Mouse (Mus musculus) left cerebral cortex, postnatal 14 days (tissue): ENCODE measurements at regions not wholly inside any gene's neighbourhood (a gene's known extent, or its start where the extent isn't known, plus 50 kb on each side); places are given as distances from the start of the nearest gene placed in this dataset.

Experiments
- DNase-seq, 2 experiments: peaks; one replicate each; pipeline ENCODE4 v3.0.0; 2021 to 2022; ENCODE audit warnings: low spot score in 2 of 2, mixed read lengths in 1 of 2
- intact Hi-C: fragments of 180-260 bp; cut with DNase I; formaldehyde crosslinking; loops from one replicate; pipeline ENCODE4 v1.15.1; 2025

DNA sequence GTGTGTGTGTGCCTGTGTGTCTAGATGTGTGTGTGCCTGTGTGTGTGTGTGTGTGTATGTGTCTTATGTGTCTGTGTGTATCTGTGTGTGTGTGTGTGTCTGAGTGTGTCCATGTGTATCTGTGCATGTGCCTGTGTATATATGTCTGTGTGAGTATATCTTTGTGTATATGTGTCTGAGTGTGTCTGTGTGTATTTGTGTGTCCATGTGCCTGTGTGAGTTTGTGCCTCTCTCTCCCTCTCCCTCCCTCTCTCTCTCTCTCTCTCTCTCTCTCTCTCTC, 234.7 kb downstream of the Cd83 start:
- intact Hi-C loops = no loop called here
- no peak for DNase-seq

DNA sequence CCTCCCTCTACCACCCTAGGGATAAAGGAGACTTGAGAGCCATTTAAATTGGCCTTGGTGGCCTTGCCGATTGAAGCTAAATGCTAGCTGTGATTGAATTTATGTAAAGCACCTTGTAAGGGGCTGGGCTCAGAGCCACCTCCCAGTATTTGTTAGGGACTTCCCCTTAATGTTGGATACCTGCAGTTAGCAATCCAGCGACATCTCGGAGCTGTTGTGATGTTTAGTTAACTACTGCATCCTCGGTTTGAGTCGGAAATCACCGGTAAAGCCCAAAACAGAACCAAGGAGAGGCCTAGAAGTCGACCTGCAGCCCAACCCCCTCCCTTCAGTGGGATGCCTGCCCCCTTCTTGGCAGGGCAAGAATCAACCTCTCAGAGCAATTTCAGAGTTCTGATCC, 236.3 kb downstream of the Cd83 start:
- intact Hi-C loops = no loop called here
- no peak for DNase-seq

DNA sequence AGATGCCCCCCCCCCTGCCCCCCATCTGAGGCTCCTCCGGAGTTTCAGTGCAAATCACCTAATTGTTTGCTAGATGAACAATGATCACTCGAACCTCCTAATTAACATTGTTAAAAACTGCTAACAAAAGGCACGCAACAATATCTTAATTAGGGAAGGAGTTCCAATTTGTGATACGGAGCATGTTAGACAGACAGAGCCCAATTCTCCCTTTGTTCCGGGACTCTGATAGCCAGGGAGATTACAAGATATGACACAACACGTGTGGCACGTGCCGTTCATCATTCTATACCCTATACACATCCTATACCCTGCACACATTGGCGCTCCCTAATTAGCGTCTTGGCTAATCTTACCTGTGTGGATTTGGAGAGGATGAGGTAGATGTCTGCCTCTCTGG, 237.5 kb downstream of the Cd83 start:
- no peak for DNase-seq
- intact Hi-C loops = no loop called here

DNA sequence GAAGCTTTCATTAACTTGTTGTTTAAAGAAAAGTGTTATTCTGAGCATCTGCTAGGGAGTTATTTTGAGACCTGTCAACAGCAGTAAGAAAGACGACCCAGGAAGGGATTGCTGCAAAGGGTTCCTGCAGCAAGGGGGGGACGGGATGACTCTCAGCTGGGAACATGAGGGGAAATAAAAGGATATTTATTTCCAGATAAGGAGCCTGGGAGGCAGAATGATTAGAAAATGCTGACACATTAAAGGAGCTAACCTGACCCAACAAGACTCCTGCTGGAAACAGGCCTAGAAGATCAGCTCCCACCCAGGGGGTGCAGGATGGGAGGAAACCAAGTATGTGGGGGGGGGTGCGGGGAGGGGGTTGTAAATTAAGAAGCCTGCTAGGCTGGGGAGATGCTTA, 240.0 kb downstream of the Cd83 start:
- DNase-seq = no peak
- intact Hi-C loops = no loop called here

DNA sequence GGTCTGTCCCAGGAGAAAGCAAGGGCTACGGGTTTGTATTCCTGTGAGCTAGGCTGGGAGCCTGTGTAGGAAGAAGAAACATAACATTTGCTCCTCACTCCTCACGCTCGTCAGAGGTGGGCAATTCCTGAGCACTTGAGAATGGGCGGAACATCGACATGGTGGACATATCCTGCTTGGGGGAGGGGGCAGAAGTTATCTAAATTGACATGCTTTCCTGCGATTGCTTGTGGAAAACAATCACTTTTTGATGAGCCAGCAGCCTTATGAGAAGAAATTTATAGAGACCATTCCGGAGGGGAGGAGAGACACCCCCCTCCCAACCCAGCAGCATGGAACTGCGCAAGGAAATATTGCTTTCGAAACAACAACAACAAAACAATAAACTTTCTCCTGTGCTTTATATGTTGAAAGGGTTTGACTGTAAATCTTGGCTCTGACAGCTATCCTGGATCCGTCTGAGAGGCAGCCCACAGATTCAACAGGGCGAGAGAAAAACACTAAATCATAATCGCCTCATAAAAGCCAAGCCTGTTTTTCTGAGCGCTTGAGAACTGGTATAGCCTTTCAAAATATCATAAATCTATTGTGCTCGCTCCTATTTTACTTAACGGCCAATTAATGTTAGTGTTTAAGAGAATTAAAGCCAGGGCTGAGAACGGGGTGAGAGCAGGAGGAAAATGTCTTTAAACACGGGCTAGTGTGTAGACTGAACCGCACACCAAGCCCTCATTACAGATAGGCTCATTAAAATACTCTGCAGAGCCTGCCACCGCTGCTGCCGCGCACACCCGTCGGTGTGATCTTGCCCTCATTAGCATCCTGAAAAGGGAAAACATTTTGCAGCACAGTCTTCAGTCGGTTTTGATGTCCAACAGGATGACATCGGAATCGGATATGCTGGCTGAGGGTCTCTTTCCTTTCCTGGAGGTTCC, 242.0 kb downstream of the Cd83 start:
- intact Hi-C loops = no loop called here
- DNase-seq = no peak

DNA sequence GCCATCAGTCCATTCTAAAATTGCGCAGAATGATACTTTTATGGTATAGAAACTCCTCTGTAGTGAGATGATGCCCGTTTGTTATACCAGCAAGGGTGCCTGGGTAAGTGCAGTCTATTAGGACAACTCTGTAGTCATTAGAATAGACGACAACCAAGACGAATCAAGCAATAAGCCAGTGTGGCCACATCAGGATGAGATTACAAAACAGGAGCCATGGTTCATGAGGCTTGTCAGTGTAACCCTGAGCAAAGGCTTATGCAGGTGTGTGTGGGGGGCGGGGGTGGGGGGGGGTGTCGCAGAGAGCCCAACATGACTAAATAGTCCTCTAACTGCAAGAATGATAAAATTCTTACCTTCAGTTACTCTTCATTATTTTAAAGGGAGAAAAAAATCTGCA, 243.5 kb downstream of the Cd83 start:
- DNase-seq = no peak
- intact Hi-C loops = no loop called here

DNA sequence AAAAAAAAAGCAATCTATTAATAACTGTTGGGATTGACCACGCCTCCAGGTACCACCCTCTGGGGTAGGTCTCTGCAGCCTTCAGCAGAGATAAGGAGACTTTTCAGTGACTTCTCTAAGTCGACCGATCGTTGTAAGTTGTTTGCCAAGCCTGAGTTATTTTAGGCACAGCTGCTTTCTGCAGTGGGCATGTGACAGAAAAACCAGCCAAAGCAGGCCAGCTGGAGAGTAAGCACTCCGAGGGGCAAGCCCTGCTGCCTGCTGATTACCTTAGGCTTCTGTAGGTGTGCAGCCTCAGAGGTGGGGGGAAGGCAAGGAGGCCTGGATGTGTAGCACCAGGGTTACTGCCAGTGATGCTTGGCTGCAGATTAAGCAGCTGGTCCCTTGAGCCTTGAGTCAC, 246.0 kb downstream of the Cd83 start:
- peak in 1 of 2 experiments; percentile 37 for DNase-seq
- intact Hi-C loops = no loop called here

DNA sequence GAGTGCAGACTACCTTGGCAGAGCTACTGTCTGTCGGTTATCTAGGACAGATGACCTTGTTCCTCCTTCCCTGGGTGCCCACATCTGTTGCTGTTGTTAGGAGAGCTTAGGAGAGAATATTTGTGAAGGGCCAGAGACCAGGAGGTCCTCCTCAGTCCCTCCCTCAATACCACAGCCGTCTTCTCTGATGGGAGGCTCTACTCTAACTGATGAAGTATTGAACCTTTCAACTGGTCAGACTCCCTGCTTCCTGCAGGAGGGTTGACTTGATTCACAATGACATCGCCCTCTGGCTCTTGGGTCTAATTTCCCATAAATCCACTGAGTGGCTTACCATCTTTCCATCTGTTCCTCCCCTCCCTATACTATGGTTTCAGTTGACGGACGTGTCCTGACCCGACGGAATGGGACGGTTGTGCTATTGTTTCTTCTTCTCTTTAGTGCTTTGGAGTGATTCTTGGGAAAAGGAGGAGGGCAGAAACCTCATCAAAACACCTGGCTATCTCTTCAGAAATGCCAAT, 253.3 kb downstream of the Cd83 start:
- no peak for DNase-seq
- intact Hi-C loops = no loop called here

DNA sequence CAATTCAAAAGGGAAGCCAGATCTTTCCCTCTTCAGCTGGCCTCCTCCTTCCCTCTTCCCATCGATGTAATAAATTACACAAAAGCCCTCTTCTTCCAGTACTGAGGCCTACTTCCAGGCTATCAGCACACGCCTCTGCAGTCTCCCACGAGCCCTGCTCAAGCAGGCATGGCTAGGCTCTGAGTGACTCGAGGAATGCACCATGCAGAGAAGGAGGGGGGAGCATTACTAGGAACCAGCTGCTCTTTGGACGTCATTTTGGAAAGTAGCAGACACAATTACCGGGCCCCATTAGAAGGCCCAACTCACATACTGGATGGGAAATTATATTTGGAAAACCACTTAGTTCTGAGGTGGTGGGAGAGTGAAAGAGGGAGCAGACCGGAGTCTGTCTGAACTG, 253.7 kb downstream of the Cd83 start:
- no peak for DNase-seq
- intact Hi-C loops = no loop called here

DNA sequence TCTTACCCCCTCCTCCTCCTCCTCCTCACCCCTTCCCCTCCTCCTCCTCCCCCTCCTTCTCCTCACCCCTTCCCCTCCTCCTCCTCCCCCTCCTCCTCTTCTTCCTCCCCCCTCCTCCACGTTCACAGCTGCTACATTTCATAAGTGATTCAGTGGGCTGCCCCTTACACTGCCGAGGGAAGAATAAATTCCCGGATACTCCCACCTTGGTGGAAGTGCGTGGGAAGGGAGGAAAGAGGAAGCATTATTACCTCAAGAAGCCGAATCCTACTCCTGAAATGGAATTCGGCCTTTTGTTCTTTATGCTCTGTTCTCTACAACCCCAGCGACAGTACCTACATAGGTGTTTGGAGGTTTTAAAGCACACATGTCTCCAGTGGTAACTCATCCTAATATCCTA, 256.1 kb downstream of the Cd83 start:
- intact Hi-C loops = no loop called here

DNA sequence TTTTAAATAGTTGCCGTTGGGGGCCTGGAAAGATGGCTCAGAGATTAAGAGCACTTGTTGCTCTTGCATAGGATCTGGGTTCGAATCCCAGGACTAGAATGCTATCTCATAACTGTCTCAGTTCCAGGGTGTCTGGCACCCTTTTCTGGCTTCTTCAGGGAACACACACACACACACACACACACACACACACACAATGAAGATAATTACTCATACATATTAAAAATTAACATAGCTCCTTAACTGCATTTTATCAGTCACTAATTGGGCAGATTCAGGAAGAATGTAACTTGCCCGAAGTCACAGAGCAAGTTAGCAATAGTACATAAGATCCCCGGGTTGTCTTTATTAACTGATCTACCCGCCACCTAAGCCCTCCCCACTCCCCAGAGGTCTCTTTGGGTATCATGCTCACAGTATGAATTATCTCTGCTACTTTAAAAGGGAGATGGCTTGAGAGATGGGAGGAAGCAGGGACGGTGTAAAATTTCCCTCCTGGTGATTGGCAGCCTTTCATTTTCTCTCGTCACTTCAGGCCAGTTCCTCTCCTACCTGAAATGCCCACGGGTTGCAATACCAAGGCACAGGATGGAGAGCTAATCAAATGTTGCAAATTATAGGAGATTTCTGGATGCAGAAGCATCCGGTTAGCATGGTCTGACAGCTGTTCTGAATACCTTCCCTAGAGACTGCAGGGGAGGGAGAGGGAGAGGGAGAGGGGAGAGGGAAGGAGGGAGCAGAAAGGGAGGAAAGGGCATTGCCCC, 258.3 kb downstream of the Cd83 start:
- intact Hi-C loops = no loop called here
- DNase-seq = no peak

More for the DNA sequence above, 256.1 kb downstream of the Cd83 start:
- no peak for DNase-seq

DNA sequence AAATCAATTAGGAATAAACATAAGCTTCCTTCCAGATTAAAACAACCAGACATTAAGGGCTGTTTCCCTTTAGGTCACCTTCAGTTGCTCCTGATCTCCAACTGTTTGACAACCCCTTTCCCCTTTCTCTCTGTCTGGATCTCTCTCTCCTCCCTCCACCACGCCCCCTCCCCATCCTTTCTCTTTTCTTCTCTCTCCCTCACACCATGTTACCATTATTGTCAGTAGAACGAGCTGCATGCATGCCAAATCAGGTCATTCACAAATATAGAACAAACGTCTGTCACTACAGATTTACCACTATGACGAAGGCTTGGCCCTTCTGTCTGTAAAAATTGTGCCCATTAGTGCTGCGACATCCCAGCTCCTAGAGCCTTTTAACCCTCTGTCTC, 258.9 kb downstream of the Cd83 start:
- no peak for DNase-seq
- intact Hi-C loops = no loop called here

DNA sequence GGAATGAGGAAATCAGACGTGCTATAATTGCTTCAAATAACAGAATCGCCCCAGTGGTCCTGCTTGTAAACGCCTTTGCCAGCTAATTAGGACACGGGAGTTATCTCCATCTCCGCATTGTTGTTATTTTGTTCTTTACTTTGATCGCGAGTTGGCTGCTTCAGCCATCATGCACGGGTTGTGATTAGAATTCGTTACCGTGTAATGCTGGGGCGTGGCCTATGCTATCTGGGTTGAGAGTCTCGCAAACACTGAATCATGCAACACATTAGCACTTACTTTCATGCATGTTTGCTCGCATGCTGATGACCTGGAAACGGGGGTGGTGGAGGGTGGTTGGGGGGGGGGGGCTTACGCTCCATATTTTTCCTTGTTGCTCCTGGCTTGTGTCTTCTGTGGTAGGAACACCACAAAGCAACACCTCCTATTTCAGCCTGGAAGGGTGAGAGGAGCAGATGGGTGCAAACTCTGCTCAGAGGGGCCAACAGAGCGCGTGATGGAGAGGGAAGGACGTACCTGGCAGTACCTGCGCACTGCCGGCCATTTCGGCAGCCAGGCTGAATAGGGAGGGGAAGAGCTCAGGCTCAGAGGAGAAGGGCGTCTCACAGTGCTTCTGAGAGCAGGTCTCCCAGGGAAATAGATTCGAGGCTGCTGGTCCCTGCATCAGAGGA, 260.1 kb downstream of the Cd83 start:
- intact Hi-C loops = no loop called here
- no peak for DNase-seq

DNA sequence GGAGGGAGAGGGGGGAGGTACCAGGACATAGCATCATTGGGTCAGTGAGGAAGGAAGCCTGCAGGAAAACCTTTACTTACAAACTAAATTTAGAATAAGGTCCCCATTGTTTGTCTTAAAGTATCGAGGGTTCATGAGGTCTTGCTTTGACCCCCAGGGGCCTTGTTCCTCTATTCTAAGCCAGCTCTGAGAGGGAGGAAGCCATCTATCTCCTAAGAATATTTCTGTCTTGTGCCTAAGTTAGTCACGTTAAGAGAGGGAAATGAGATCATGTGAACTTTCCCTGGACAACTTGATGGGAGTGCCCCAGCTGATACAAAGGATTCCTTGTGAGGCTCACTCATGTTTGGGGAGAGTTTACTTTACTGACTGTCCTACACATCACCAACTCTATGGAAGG, 261.9 kb downstream of the Cd83 start:
- DNase-seq = no peak
- intact Hi-C loops = no loop called here

DNA sequence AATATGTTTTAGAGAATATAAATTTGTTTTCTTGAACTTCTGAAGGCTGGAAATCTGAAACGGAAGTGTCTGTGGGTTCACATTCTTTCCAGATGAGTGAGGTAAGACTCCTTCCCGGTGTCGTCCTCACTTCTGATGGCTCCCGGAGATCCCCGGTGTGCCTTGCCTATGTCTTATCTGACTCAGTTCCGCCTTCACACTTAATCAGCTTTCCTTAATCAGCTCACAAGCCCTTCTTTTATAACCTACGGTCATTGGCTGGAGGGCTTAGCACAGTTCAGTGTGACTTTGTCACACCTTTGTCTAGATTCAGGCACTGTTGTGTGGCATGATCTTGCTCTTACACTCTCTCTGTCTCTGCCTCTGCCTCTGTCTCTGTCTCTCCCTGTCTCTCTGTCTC, 269.6 kb downstream of the Cd83 start:
- no peak for DNase-seq
- intact Hi-C loops = no loop called here

DNA sequence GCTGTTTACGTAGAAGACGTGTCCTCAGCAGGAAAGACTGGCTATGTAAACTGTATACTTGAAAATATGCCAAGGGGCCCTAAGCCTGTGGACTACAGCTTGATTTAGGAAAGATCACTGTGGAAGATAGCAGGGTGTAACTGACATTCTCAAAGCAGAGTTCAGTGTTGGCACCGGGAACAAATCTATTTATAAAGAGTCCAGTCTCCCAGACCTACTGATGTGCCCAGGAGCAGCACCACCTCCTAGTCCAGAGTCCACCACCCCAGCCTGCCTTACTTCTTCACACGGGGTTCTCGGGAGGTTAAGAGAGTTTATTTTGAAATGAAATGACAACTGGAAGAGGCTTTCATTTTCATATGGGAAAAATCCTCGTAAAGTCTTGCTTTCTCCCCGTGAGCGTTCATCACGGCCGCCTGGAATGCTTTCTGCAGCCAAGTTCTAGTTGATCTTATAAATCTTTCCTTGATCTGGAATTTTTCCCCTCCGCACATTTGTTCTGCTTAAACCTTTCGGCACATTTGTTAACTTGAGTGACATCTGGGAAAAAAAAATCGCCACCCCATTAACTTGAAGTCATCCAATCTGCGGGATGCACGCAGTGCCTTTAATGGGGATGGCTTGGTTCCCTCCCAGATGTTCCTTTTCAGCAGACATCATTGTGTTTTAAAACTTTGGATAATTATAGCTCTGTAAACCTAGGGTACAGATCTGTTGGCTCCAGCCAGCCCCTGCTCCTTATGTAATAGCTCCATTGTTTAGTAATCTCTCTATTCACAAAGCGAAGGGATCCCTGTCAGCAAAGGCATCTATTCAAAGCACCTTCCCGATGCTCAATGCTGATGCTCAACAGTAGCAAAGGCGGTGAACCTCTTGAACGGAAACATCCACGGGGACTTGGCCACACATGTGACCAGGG, 271.3 kb downstream of the Cd83 start:
- intact Hi-C loops = no loop called here
- no peak for DNase-seq

DNA sequence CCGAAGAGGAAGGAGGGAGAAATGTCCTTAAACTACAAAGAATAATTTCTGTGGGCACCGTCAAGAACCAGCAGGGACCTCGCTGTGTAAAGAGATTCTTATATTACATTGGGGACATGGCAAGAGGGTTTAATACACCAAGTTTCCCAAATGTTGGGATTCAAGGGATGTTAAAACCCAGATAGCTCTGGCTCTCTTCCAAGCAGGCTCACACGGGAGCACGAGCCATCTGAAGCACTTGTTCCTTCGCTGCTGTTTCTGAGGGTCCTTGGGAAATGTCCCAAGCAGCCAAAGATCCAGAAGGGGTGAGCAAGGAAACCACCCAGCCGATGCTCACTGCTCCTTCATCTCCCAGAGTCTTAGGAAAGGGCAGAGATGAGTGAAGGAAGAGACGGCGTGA, 272.1 kb downstream of the Cd83 start:
- intact Hi-C loops = no loop called here
- no peak for DNase-seq

DNA sequence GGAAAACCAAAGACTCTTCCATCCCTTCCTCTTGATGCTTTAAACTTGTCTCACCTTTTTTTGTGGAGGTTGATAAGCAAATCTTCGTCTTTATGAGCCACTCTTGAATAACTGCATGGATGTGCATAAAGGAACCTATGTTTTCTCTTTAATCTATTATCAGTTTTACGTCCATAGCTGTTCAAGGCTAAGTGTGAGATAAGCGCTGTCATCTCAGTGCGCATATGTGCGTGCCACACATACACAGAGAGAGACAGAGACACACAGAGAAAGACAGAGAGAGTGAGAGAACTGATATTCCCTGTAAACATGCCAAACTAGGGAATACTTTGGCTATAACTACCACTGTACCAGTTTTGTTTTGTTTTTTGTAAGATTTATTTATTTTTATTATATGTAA, 273.0 kb downstream of the Cd83 start:
- intact Hi-C loops = no loop called here
- DNase-seq = no peak

DNA sequence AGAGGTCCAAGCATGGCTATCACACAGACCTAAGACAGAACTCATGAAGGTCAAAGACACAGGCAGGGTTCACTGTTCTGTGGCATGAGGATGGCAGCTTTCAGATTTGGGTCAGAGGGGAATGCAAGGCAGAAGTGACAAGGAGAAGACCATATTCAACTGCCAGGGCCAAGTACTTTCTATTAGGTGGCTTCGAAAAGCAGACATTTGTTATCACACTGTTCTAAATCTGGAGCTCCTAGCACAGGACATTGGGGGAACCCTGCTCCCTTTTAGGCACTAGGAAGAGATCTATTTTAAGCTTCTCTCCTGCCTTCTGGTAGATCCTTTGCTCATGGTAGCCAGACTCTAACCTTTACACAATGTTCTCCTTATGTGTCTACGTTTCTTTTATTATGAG, 273.7 kb downstream of the Cd83 start:
- no peak for DNase-seq
- intact Hi-C loops = no loop called here
